Mouse (Mus musculus): ENCODE results near the gene C730034F03Rik. TPM values are rescaled to one million over a fixed set of nuclear protein-coding genes. Genes with fewer than 3 reads are reported as not detected.
"Not testable (repeated sequence)": the region's sequence is repeated elsewhere in the genome, so short reads cannot be mapped to it uniquely, and the experiment has no call there.

C730034F03Rik gene
- polyA plus RNA-seq, 1 experiment from 2014 or later, result 4.0 TPM

DNA sequence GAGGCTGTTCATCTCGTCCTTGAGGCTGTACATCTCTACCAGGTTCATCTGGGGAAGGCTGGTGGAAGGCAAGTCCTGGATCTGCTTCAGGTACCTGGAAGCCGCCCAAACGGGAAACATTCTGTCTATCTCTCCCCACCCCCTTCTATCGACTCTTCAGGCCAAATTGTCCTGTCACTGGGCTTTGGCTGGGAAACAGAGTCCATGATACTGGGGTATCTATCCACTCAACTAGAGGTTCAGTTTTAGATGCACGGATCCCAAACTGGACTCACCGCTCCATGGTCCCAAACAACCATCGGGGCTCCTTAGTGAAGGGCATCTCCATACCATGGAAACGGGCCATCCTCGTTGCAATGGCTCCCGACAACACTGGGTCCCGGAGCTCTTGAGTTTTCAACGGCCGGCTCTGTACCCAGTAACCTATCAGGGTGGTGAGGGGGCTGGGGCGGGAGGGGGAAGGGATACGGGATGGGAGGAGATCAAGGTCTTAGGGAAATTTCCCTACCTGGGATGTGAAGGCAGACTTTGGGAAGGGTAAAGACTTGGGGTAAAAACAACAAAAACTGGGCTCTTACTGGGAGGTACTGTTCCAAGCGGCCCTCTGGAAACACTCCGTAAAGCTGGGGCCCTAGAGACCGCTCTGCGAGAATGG, 1.1 kb upstream of the C730034F03Rik start:
- DNase-seq (ENCODE audit: low spot score) (no peak), ATAC-seq (ENCODE audit: low FRiP score) (no peak)
- Histone ChIP-seq H3K4me3 (ENCODE audit: low read depth, low read length) (peak overlapping the region; percentile 86), H3K9ac (ENCODE audit: low read depth, low read length) (peak overlapping the region; percentile 77; the same call in 1 of the 2 replicates), H3K4me2 (replicated peaks; ENCODE audit: low read depth, low read length) (peak overlapping the region; percentile 88), H3K4me1 (replicated peaks; ENCODE audit: control insufficient read depth, insufficient read depth, low read length) (no peaks in the 10 kb centered on the region; the same call in 1 of the 2 replicates), H3K27me3 (ENCODE audit: control insufficient read depth, insufficient read depth, low read length) (no peaks in the 10 kb centered on the region), H3K27ac (ENCODE audit: low read depth, low read length) (no peak overlapping the region), H3K36me3 (ENCODE audit: control insufficient read depth, insufficient read depth, low read length) (peaks cover 7% of the 10 kb centered on the region; the same call in 1 of the 2 replicates), H3K9me3 (ENCODE audit: control insufficient read depth, low read length) (no peaks in the 10 kb centered on the region)
- 77% methylated on average over 19 of the region's 19 CpGs for WGBS

DNA sequence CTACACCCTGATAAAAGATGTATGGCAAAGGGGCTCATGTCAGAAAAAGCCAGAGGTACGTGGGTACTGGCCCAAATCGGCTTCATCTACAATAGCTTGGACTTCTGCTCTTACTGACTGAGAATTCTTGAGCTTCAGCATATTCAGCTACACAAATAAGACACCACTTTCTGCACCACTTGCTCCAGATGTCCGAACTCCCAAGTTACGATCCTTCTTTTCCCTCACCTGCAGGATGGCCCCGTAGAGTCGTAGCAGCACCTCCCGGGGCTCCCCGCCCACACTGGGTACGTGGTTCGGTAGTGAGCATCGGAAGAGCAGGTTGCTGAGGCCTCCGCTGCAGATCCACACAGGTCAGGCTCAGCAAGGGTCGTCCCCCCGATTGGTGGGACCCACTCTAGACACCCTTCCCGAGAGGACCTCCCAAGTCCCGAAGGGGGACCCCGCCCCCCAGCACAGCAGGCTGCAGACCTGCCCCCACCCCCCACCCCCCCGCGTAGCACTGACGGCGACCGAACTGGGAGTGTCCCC, 503 bp upstream of the C730034F03Rik start:
- Histone ChIP-seq H3K9ac (ENCODE audit: low read depth, low read length) (peak overlapping the region; percentile 77), H3K9me3 (ENCODE audit: control insufficient read depth, low read length) (no peaks in the 10 kb centered on the region), H3K27me3 (ENCODE audit: control insufficient read depth, insufficient read depth, low read length) (no peaks in the 10 kb centered on the region), H3K4me1 (replicated peaks; ENCODE audit: control insufficient read depth, insufficient read depth, low read length) (no peaks in the 10 kb centered on the region; the same call in 1 of the 2 replicates), H3K27ac (ENCODE audit: low read depth, low read length) (peak overlapping the region; percentile 89), H3K4me2 (replicated peaks; ENCODE audit: low read depth, low read length) (peak overlapping the region; percentile 88), H3K4me3 (ENCODE audit: low read depth, low read length) (peak overlapping the region; percentile 86), H3K36me3 (ENCODE audit: control insufficient read depth, insufficient read depth, low read length) (peaks cover 7% of the 10 kb centered on the region; the same call in 1 of the 2 replicates)
- 4% methylated on average over 16 of the region's 22 CpGs for WGBS
- DNase-seq (ENCODE audit: low spot score), result no peak
- ATAC-seq (ENCODE audit: low FRiP score), result peak; percentile 71

DNA sequence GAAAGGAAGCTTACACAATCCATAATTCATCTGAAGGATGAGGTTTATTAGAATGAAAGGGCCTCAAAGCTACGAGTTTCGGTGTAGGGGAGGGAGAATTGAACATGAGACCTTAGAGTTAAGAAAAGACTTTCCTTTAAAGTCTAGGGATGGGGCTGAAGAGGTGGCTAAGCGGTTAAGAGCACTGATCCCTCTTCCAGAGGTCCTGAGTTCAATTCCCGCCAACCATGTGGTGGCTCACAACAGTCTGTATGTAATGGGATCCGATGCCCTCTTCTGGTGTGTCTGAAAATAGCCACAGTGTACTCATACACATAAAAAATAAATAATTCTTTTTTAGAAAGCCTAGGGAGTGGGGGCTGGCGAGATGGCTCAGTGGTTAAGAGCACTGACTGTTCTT, 952 bp downstream of the C730034F03Rik start:
- peak overlapping the region; percentile 77 for H3K9ac ChIP-seq (ENCODE audit: low read depth, low read length)
- H3K27ac ChIP-seq (ENCODE audit: low read depth, low read length), result peak overlapping the region; percentile 89
- H3K27me3 ChIP-seq (ENCODE audit: control insufficient read depth, insufficient read depth, low read length), result no peaks in the 10 kb centered on the region
- no peaks in the 10 kb centered on the region for H3K9me3 ChIP-seq (ENCODE audit: control insufficient read depth, low read length)
- 56% methylated on average over 6 of the region's 6 CpGs for WGBS
- H3K4me2 ChIP-seq (replicated peaks; ENCODE audit: low read depth, low read length), result peak overlapping the region; percentile 88
- H3K36me3 ChIP-seq (ENCODE audit: control insufficient read depth, insufficient read depth, low read length), result peaks cover 7% of the 10 kb centered on the region; the same call in 1 of the 2 replicates
- H3K4me1 ChIP-seq (replicated peaks; ENCODE audit: control insufficient read depth, insufficient read depth, low read length), result no peaks in the 10 kb centered on the region; the same call in 1 of the 2 replicates
- DNase-seq (ENCODE audit: low spot score) (peak; percentile 33), ATAC-seq (ENCODE audit: low FRiP score) (no peak)
- H3K4me3 ChIP-seq (ENCODE audit: low read depth, low read length), result peak overlapping the region; percentile 86

DNA sequence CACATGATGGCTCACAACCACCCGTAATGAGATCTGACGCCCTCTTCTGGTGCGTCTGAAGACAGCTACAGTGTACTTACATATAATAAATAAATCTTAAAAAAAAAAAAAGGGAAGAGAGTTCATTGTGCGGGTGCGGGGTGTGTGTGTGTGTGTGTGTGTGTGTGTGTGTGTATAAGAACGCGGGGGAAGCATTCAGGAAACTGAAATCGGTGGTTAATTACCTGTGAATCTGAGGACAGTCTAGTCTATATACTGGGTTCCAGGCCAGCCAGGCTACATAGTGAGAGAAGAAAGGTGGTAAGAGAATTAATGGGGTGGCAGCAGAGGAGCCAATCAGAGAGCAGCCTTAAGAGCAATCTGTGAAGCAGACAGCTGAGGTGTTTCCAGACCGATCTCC, 1.4 kb downstream of the C730034F03Rik start:
- ATAC-seq (ENCODE audit: low FRiP score); H3K9ac ChIP-seq (ENCODE audit: low read depth, low read length); DNase-seq (ENCODE audit: low spot score); H3K36me3 ChIP-seq (ENCODE audit: control insufficient read depth, insufficient read depth, low read length); H3K4me1 ChIP-seq (replicated peaks; ENCODE audit: control insufficient read depth, insufficient read depth, low read length); H3K27me3 ChIP-seq (ENCODE audit: control insufficient read depth, insufficient read depth, low read length); H3K4me2 ChIP-seq (replicated peaks; ENCODE audit: low read depth, low read length); H3K9me3 ChIP-seq (ENCODE audit: control insufficient read depth, low read length); H3K4me3 ChIP-seq (ENCODE audit: low read depth, low read length); H3K27ac ChIP-seq (ENCODE audit: low read depth, low read length): not testable (repeated sequence)
- 90% methylated on average over 7 of the region's 9 CpGs for WGBS

DNA sequence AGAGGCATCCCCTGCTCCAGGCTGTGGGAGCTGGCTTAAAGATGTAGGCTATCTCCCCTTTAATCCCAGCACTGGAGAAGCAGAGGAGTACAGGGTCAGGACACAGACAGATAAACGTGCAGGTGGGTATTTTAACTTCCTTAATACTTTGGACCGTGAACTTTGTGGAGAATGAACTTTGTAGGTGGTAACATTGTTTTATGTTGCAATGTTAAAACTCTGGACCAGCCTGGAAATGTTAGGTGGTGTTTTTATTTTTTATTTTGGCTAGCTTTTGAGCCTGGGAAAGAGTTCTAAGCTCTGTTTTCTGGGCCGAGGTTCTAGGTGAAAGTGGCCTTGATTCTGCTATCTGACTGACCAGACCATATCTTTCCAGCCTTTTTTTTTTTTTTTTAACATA, 1.9 kb downstream of the C730034F03Rik start:
- no peak for DNase-seq (ENCODE audit: low spot score)

DNA sequence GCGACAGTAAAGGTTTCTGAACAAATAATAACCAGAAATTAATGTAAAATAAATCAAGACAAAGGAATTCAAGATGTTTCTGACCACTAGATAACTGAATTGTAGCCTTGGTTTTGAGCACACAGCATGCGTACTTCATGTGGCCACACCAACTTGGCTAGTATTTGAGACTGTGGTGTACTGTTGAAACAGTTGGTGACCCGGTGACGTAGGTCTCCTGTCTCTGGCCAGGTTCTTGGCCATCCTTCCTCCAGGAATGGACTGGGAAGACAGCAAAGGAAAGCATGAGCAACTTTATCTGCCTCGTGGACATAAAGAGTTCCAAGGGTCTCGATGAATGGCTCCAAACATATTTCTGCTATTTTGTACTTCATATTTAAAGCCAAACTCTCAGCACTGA, 2.4 kb downstream of the C730034F03Rik start:
- H3K36me3 ChIP-seq (ENCODE audit: control insufficient read depth, insufficient read depth, low read length), result peaks cover 5% of the 10 kb centered on the region; the same call in 1 of the 2 replicates
- DNase-seq (ENCODE audit: low spot score) (no peak), ATAC-seq (ENCODE audit: low FRiP score) (no peak)
- H3K27ac ChIP-seq (ENCODE audit: low read depth, low read length), result no peak overlapping the region
- no peaks in the 10 kb centered on the region for H3K9me3 ChIP-seq (ENCODE audit: control insufficient read depth, low read length)
- no peak overlapping the region for H3K9ac ChIP-seq (ENCODE audit: low read depth, low read length)
- 93% methylated on average over 6 of the region's 6 CpGs for WGBS
- no peak overlapping the region for H3K4me3 ChIP-seq (ENCODE audit: low read depth, low read length)
- H3K4me2 ChIP-seq (replicated peaks; ENCODE audit: low read depth, low read length), result no peak overlapping the region
- no peaks in the 10 kb centered on the region; the same call in 1 of the 2 replicates for H3K4me1 ChIP-seq (replicated peaks; ENCODE audit: control insufficient read depth, insufficient read depth, low read length)
- no peaks in the 10 kb centered on the region for H3K27me3 ChIP-seq (ENCODE audit: control insufficient read depth, insufficient read depth, low read length)

More for the DNA sequence above, 1.9 kb downstream of the C730034F03Rik start:
- no peaks in the 10 kb centered on the region; the same call in 1 of the 2 replicates for H3K4me1 ChIP-seq (replicated peaks; ENCODE audit: control insufficient read depth, insufficient read depth, low read length)
- no peaks in the 10 kb centered on the region for H3K9me3 ChIP-seq (ENCODE audit: control insufficient read depth, low read length)
- H3K27me3 ChIP-seq (ENCODE audit: control insufficient read depth, insufficient read depth, low read length), result no peaks in the 10 kb centered on the region
- no peak overlapping the region for H3K9ac ChIP-seq (ENCODE audit: low read depth, low read length)
- no peak overlapping the region for H3K27ac ChIP-seq (ENCODE audit: low read depth, low read length)
- H3K36me3 ChIP-seq (ENCODE audit: control insufficient read depth, insufficient read depth, low read length), result peaks cover 7% of the 10 kb centered on the region; the same call in 1 of the 2 replicates
- ATAC-seq (ENCODE audit: low FRiP score), result no peak
- H3K4me3 ChIP-seq (ENCODE audit: low read depth, low read length), result no peak overlapping the region
- 93% methylated on average over 3 of the region's 3 CpGs for WGBS
- no peak overlapping the region for H3K4me2 ChIP-seq (replicated peaks; ENCODE audit: low read depth, low read length)

DNA sequence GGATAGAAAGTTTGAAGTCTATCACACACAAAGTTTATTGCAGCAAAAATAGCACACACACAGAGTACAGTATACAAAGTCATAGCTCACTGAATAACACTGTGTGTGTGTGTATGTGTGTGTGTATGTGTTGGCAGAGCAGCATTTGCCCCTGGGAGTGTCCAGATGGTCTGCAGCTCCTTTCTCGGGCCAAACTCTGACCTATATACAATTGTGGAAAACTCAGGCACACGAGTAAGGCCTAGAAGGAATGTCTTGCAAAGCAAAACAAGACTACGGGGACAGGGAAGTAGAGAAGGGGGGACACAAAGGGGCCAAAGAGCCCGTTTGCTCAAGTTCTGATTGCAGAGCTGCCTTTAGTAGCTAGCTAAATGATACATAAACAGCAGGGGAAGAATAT, 3.6 kb downstream of the C730034F03Rik start:
- Histone ChIP-seq H3K9me3 (ENCODE audit: control insufficient read depth, low read length) (no peaks in the 10 kb centered on the region), H3K27ac (ENCODE audit: low read depth, low read length) (no peak overlapping the region), H3K4me2 (replicated peaks; ENCODE audit: low read depth, low read length) (no peak overlapping the region), H3K27me3 (ENCODE audit: control insufficient read depth, insufficient read depth, low read length) (no peaks in the 10 kb centered on the region), H3K9ac (ENCODE audit: low read depth, low read length) (no peak overlapping the region), H3K36me3 (ENCODE audit: control insufficient read depth, insufficient read depth, low read length) (no peaks in the 10 kb centered on the region), H3K4me3 (ENCODE audit: low read depth, low read length) (no peak overlapping the region), H3K4me1 (replicated peaks; ENCODE audit: control insufficient read depth, insufficient read depth, low read length) (no peaks in the 10 kb centered on the region; the same call in 1 of the 2 replicates)
- 72% methylated on average over 4 of the region's 4 CpGs for WGBS
- DNase-seq (ENCODE audit: low spot score) (no peak), ATAC-seq (ENCODE audit: low FRiP score) (no peak)

DNA sequence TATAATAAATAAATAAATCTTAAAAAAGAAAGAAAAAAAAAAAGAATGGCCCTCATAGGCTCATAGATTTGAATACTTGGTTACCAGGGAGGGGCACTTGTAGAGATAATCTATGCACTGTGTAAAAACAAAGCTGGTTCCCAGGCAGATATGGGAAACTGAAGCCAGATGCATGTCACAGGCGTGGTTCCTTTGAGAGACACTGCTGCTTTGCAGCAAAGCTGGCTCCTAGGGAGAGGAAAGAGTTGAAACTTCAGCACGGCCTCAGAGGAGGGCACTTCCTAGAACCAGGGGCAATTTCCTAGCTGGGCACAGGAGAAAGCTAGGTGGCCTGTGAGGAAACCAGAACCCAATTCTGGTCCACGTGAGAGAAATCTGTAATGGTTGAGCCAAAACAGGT, 4.7 kb downstream of the C730034F03Rik start:
- Histone ChIP-seq H3K4me3 (ENCODE audit: low read depth, low read length) (no peak overlapping the region), H3K36me3 (ENCODE audit: control insufficient read depth, insufficient read depth, low read length) (no peaks in the 10 kb centered on the region), H3K9ac (ENCODE audit: low read depth, low read length) (no peak overlapping the region), H3K27ac (ENCODE audit: low read depth, low read length) (no peak overlapping the region), H3K4me1 (replicated peaks; ENCODE audit: control insufficient read depth, insufficient read depth, low read length) (no peaks in the 10 kb centered on the region; the same call in 1 of the 2 replicates), H3K4me2 (replicated peaks; ENCODE audit: low read depth, low read length) (no peak overlapping the region), H3K9me3 (ENCODE audit: control insufficient read depth, low read length) (no peaks in the 10 kb centered on the region), H3K27me3 (ENCODE audit: control insufficient read depth, insufficient read depth, low read length) (no peaks in the 10 kb centered on the region)
- ATAC-seq (ENCODE audit: low FRiP score), result no peak
- no peak for DNase-seq (ENCODE audit: low spot score)
- 71% methylated on average over 3 of the region's 3 CpGs for whole genome bisulfite sequencing

DNA sequence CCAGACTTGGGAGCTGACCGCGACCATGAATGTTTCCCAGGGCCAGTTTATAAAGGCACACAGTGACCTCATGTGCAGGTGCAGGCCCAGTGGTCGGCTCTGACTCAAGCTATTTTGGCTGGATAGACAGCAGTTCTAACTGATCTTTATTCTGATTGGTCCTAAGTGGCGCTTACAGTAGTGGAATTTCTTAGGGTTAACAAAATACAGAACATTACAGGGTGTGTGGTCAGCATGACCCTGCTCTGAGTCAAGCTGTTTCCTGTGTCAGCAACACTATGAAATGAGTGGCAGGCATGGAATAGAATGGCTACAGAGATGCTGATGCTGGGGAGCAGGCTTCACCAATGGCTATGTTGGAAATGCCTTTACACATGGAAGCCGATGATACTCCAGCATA, 6.5 kb downstream of the C730034F03Rik start:
- H3K36me3 ChIP-seq (ENCODE audit: control insufficient read depth, insufficient read depth, low read length), result no peaks in the 10 kb centered on the region
- H3K9ac ChIP-seq (ENCODE audit: low read depth, low read length), result no peak overlapping the region
- H3K27me3 ChIP-seq (ENCODE audit: control insufficient read depth, insufficient read depth, low read length), result no peaks in the 10 kb centered on the region
- H3K4me3 ChIP-seq (ENCODE audit: low read depth, low read length), result no peak overlapping the region
- H3K9me3 ChIP-seq (ENCODE audit: control insufficient read depth, low read length), result no peaks in the 10 kb centered on the region
- WGBS, result 89% methylated on average over 5 of the region's 5 CpGs
- no peak for DNase-seq (ENCODE audit: low spot score)
- no peak for ATAC-seq (ENCODE audit: low FRiP score)
- no peaks in the 10 kb centered on the region for H3K4me1 ChIP-seq (replicated peaks; ENCODE audit: control insufficient read depth, insufficient read depth, low read length)
- no peak overlapping the region for H3K4me2 ChIP-seq (replicated peaks; ENCODE audit: low read depth, low read length)
- no peak overlapping the region for H3K27ac ChIP-seq (ENCODE audit: low read depth, low read length)
